Mouse (Mus musculus) large intestine, adult 2 months (tissue): ENCODE measurements around the gene Ttc7b. TPM values are rescaled to one million over a fixed set of nuclear protein-coding genes. Genes with fewer than 3 reads are reported as not detected.
A peak's percentile ranks its signal among the peaks of the same experiment; 100 is the strongest.

ENCODE experiments used
- DNase-seq: peaks from one replicate; pipeline ENCODE4 v3.0.0-alpha.2; 2012; ENCODE audit warnings: low read depth, low spot score
- WGBS: fragments of 180-500 bp; shearing (Covaris S2); methylation state at CpG from one replicate; pipeline ENCODE4 v1.1.7; 2018; 5-methylcytosine and 5-hydroxymethylcytosine counted together
- polyA plus RNA-seq: library from polyadenylated mRNA; depleted of rRNA; stranded (reverse); fragments of >200 nt; gene quantifications from 2 replicates; pipeline ENCODE4 v1.2.3, GENCODE M21; 2012

Gene Ttc7b
- polyA plus RNA-seq, 1 experiment: 9.9 TPM

DNA sequence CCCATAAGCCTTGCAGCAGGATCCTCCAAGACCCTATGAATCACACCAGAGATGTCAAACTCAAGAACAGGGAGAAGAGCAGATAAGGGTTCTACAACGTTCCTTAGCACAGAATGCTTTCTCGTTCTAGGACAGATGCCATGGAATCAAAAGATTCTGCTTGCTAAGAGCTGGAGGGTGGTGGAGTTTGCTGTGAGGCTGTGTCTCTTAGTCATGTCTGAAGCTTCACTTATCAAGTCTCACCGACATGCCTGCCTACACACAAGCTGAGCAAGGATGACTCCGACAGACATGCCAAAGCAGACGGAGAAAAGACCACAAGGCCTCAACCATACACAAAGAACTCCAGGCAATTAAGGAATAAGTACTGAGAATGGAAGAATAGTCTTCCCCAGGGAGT, 27.4 kb downstream of the Ttc7b start:
- no peak for DNase-seq
- WGBS: 90% methylated on average over 5 of the region's 5 CpGs

DNA sequence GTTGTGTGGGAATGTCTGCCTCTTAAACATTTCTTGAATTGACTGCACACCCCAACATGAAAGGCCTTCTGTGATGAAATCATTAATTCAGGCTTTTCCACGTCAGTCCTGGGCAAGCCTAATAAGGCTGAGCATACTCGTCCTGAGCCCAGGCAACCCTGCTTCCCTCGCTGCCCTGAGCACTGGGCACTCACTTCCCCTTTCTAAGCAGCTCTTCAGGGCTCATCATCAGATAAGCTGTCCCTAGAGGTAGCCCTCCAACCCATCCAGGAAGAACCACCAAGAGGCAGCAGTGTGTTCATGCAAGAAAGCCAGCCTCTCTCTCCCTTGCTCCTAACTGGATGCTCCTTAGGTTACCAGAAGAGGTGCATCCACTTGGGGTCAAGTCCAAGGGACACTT, 27.9 kb downstream of the Ttc7b start:
- WGBS: 91% methylated on average over 3 of the region's 3 CpGs
- DNase-seq: no peak

DNA sequence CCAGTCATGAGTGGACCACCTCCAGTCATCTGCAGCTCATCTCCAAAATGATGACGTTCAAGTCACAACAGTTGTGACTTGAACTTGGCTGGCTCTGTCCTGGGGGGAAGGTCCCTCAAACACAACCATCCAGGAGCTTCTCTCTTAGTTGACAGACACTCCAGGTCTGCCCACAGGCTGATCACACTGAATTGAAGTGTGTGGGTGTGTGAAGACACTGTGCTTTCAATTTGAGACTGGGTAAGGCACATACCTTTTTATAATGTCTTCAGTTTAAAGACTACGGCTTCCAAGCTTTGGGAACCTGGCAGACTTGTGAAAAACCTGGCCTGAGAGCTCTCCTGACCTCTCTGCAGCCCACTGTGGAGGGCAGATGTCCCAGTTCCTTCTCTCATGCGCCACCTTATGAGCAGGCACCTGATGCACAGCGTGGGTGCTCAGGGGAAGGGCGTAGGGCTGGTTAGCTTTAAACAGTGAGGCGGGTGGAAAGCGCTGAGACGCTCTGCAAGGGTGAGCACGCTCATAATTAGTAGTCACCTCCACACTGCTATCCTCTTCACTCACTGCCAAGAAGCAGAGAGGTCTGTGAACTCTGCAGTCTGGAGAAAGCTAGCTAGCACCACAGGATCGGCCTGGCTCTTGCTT, 28.5 kb downstream of the Ttc7b start:
- DNase-seq: no peak
- WGBS: 94% methylated on average over 10 of the region's 10 CpGs

DNA sequence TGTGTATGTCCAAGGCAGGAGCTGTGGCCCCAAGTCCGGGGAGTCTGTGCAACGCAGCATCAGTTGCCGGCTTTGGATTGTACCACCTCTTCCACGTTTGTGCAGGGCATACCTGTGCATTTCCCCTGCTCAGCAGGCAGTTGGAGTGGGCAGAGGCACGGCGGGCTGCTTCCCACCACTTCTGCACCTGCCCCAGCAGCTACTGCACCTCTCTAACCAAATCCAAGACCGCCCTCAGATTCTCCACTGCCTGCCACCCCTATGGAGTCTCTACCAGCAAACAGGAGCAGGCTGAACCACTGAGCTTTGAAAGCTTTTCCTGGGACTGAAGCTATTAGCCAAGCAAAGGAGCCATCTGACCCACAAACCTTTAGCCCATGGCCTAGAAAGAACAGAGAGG, 30.8 kb downstream of the Ttc7b start:
- WGBS: 89% methylated on average over 7 of the region's 7 CpGs
- no peak for DNase-seq

DNA sequence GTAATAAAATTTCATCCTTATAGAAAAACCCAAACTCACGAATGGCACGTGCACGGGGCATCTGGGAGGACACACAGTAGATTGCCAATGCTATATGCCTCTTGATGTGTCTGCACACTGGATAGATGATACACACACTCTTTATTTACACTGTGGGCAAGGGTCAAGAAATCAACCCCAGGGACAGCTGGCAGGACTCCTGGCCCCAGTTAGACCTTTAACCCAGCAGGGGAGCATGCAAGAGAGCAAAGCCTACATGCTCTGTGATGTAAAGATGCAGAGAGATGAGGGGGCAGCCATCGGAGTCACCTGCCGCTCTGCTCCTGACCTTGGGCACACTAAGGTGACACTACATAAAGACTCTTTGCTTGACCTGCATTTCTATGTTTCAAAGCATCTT, 32.3 kb downstream of the Ttc7b start:
- no peak for DNase-seq
- 96% methylated on average over 5 of the region's 5 CpGs for WGBS

DNA sequence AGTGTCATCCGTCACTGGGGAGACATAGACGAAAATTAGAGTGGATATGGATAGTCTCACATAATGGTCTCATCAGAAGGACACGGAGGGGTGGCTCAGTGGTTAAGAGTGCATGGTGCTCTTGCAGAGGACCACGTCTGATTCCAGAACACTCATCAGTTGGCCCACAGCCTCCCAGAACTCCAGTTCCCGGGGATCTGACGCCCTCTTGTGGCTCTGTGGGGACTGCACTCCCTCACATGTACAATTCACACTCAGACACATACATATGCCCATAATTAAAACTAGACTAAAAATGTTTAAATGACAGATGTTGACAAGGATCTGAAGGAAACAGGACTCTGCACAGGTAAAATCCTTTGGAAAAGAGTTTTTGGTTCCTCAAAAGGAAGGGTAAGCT, 34.4 kb downstream of the Ttc7b start:
- no peak for DNase-seq
- WGBS: 71% methylated on average over 6 of the region's 6 CpGs

DNA sequence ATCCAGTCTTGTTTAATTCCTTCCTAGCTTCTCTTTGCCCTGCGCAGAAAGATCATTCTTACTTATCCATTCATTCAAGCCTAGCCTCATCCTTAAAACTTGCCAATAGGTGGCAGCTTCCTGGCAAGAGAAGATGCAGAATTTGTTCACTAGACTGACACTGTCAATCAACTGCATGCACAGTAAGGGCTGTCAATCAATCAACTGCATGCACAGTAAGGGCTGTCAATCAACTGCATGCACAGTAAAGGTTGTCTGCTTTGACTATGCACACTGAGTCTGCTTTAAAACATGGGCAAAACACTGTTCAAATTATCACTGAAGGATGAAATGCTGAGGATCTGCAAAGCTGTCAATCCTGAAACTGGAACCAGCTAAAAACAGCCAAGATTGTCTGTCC, 37.6 kb downstream of the Ttc7b start:
- 92% methylated on average over 1 of the region's 1 CpGs for WGBS
- no peak for DNase-seq

DNA sequence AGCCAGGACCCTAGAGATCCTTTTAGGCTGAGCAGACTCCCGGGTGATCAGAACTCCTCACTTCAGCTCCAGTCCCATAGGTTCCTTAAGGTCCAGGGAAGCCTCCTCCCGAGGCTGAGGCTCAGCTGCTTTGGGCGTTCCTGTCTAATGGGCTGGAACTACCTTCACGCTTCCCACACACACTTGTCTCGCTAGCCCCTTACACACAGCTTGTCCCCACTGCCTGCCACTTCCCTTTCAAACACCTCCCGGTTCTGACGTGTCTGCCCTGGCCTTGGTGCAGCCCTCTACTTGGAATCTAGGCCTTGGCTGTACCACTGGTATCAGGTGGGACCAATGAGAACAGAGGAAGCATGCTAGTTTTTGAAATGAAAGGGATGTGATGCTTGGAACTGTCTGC, 38.4 kb downstream of the Ttc7b start:
- no peak for DNase-seq
- 88% methylated on average over 7 of the region's 7 CpGs for WGBS

DNA sequence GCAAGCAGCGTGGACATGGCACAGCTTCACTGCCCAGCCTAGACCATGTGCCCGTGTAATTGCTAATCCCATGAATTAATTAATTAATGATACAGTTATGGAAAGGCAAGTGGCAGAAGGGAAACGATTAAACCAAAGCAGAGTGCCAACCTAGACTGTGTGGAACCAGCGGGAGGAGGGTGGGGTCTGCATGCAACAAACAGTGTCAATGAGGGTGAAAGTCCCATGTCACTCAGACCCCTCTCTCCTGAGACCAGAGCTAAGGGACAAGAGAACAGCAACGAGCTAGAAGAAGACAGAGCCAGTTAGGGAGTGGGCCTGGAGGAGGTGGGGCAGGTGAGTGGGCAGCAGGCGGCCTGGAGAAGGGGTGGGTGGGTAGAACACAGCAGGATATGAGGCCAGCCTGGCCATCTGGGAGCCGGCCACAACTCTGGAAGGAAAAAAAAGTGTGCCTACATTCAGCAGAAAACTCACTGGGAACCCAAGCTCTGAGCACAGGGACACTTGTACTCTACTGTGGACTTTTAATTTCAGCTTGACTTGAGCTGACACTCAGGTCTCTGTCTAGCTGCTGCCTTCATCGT, 39.1 kb downstream of the Ttc7b start:
- DNase-seq: no peak
- 78% methylated on average over 8 of the region's 8 CpGs for WGBS

DNA sequence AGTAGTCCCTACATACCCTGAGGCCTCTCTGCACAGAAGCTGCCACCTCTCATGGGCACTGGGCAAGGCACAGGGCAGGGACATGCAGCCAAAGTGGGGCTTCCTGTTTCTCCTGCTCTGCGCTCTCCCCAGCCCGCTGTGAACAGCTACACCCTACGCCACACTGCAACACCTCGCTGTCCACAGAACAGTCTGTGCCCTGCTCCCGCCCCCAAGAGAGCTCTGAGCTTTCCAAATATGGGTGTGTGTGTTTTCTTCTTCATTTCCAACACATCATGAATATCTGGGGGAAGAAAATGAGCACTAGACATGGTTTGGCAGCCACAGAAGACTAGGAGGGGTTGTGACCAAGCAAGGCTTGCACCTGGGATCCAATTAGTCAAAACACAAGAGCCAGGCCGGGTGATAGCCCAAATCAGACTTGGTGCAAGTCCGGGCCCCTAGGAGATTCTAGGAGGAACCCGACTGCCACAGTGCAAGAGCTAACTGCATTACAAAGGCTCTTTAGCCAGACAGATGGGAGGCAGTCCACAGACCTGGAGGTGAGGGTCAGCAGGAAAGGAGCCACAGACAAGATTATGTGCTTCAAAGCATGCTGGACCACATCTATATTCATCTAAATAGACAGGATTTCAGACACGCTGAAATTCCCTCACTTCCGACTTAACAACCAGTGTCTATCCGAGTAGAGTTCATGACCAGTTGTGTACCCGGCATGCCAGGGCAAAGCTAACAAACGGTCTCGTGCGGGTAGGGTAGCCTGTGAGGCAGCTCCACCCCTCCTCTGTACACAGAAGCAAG, 39.8 kb downstream of the Ttc7b start:
- WGBS: 67% methylated on average over 15 of the region's 15 CpGs
- DNase-seq: no peak

DNA sequence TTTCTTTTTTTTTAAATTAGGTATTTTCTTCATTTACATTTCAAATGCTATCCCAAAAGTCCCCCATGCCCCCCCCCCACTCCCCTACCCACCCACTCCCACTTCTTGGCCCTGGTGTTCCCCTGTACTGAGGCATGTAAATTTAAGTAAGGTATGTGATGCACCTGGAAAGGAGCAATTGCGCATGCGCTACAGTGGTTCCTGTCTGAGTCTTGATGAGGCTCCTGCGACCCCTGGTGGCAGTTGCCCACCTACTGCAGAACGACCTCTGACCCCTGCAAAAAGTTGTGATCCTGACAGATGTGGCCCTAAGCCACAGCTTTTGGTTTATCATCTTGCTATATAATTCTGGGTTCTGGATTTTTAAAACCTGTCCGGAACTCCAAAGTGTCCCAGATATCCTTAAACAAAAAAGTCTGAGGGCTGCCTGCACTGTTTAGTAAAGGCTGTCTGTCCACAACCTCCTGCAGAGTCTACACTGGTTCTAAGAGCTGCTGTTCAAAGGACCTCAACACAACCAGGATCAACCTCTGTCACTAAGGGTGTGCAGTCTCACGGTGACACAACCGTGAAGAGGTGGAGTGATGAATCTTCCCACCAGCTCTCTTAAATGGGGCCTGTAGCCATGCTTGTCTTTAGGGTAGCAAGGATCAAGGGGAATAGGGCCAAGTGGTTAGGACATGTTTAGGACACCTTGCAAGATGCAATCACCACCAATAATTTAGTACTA, 40.6 kb downstream of the Ttc7b start:
- DNase-seq: peak; percentile 76
- 25% methylated on average over 7 of the region's 7 CpGs for WGBS

DNA sequence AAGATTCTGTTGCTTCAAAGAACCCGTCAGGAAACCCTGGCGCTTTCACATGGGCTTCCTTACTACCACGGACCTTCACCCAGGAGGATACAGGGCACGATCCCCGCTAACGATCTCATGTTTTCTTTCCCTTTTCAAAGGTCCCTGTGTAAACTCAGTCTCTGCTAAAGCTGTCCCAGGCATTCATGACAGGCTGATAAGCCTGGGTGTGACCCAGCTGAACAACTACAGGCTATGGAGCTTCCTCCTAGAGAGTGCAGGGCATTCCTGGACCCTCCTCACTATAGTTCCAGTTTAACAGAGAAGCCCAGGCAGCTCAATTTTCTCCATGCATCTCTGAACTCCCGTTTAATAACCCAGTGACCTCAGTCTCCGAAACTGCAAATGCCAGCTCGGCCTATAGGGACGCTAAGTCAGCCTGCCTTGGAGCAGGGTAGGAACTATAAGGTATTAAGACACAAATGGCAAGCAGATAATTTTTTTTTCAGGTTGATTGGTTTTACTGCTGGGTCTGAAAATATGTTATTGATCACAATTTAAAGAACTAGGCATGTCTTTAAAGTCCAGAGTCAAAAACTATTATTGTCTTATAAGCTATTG, 41.3 kb downstream of the Ttc7b start:
- no peak for DNase-seq
- 30% methylated on average over 10 of the region's 10 CpGs for WGBS

DNA sequence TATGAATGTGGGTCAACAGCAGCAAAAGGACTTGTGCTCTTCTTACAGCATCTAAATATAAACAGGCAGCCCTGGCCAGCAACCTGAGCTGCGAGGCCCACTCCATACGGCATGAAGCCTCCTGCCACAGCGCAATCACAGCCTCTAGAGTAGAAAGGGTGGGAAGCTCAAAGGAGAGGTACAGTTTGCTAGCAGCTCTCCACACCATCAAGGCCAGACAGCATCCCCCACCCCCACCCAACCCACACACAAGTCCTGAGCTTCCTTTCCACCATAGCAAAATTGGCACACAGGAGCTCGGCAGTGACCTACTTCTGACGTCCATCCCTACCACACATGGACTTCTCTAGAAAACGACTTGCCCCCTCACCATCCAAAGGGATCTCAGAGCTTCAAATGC, 42.0 kb downstream of the Ttc7b start:
- no peak for DNase-seq
- 57% methylated on average over 6 of the region's 6 CpGs for WGBS

DNA sequence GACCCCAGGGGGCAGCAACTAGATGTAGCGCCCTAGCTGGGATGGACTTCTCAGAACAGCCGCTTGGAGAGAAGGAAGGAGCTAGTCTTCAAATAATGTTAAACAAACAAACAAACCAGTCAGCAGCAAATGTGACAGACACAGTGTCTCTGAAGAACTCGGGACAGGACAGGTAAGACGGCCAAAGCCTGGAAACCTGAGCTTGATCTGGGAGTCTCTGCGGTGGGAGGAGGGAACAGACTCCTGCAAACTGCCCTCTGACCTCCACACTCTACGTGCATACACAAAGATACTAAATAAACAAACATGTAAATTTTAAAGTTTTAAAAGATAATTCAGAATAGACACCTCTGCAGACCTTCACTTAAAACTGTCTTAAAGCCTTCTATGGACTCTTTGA, 42.5 kb downstream of the Ttc7b start:
- no peak for DNase-seq
- WGBS: 68% methylated on average over 6 of the region's 6 CpGs

DNA sequence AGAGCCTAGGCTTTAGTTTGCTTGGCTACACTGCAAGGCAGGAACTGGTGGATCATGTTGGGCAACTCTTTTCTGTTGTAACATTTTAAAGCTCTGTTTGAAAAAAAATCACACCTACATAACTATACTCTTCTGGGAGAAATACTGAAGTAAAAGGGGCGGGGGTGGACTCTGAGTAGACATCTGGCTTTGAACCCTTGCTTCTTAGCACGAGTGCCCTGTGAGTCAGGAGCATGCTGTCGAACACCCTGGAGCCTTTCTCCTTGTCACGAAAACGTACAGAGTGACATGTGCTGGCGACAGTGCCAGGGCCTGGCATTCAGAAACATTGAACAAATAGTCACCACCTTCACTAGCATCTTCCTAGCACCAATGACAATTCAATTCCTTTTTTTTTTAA, 43.2 kb downstream of the Ttc7b start:
- no peak for DNase-seq
- 83% methylated on average over 6 of the region's 6 CpGs for WGBS

DNA sequence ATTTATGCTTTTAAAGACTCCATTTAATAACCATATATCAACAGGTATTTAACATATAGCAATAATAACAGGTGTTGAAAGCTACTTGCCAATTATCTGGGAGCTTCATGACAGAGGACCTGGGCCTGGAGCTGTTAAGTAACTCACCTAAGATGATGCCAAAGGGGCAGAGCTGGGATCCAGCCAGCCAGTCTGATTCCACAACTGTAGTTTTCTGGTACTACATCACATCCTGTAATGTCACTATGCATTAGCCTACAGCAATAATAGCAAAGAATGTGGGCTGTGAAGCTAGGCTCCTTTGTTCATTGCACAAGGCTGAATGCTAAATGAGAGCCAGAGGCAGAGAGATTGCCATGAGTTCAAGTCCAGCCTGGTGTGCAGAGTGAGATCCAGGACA, 44.3 kb downstream of the Ttc7b start:
- DNase-seq: no peak

DNA sequence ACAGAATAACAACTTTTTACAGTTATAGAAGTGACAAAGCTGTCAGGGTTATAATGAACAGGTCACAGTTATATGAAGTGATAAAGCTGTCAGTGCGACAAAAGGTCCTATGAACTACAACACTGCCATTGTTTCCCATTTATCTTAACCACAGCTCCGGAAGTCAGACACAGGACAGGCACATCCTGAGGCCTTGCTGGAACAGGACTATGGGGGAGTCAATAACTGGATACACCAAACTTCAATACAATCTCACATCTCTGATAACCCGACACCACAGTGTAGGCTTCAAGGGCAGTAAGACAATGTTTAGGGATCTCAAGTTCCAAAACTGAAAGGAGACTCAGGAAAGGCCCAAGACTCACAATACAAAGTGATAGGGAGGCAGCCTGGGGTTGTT, 45.1 kb downstream of the Ttc7b start:
- 41% methylated on average over 3 of the region's 3 CpGs for WGBS
- DNase-seq: no peak

DNA sequence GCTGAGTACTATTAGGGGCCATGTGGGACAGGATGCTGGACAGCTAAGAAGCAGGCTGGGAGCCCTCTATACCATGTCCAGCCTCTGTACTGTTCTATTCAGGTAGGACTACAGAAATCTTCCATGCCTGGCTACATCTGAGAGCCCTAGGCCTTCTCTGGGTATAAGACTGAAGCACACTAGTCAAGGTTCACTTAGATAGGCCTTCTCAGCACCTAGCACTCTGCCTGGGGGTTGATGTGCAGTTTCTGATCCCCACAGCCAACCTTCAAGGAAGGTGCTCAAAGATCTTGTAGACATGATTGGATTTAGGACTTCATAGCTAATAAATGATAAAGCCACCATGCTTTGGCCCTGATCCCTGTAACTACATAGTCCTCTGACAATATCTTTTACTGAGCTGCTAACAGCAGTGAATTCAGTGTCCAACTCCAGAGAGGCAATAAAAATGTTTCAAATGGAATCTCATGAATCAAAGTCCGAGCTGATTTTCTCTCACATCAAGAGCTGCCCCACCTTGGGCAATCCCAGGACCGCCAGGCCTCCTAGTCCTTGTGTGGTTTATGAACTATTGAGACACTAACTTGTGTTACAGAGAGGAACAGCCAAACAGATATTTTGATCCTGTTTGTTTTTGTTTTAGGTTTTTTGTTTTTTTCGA, 45.8 kb downstream of the Ttc7b start:
- WGBS: 29% methylated on average over 3 of the region's 3 CpGs
- peak; percentile 80 for DNase-seq

DNA sequence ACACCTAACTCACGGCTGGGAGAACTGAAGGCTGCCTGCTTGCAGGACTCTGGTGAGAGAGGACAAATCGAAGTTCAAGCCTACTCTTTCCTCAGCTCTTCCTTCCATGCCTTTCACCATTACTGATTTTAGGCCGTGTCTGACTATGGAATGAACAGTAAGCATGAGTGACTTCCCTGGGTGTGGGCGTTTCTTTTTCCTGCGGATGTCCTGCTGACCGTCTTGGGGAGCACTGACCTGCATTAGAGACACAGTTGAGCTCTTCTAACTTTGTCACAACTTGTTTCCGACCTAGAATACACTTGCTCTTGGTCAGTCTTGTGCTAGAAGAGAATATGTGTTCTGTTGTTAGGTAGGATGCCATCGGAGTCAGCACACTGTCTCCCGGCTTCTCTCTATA, 50.3 kb downstream of the Ttc7b start:
- 84% methylated on average over 9 of the region's 9 CpGs for WGBS
- no peak for DNase-seq
